ENCODE assay signal across 8 mouse cellular contexts in genomic region chrX:50572191-50573095, GRCm38 (mm10).
A peak's percentile ranks its signal among the peaks of the same experiment; 100 is the strongest.
DNase-seq lines count a peak whose midpoint lies in the region; ATAC-seq and TF ChIP-seq lines count a peak whose summit lies in the region.
"Not testable (repeated sequence)": the region's sequence is repeated elsewhere in the genome, so short reads cannot be mapped to it uniquely, and the experiment has no call there.

No protein-coding gene starts in this region.

- H3K36me3 ChIP-seq in forebrain, embryonic 13.5 days (ENCODE audit: poor library complexity, severe bottlenecking): peaks cover 15% of the 10 kb centered on the region; the same call in 1 of the 2 replicates
- H3K36me3 ChIP-seq in heart, postnatal 0 days (replicated peaks; ENCODE audit: control insufficient read depth, insufficient read depth, low read length); limb, embryonic 15.5 days: not testable (repeated sequence)

- H3K4me3 ChIP-seq in forebrain, embryonic 13.5 days: 0 out of 2 replicates have a peak overlapping the region, but pooled peaks have one; percentile 3
- H3K4me3 ChIP-seq in heart, postnatal 0 days (ENCODE audit: low read depth, low read length): peak overlapping the region; percentile 28; the same call in 1 of the 2 replicates
- H3K4me3 ChIP-seq in limb, embryonic 15.5 days: peak overlapping the region; percentile 25

- H3K27ac ChIP-seq in forebrain, embryonic 13.5 days; heart, postnatal 0 days (ENCODE audit: low read depth): not testable (repeated sequence)
- 0 out of 2 replicates have a peak overlapping the region, but pooled peaks have one; percentile 22 for H3K27ac ChIP-seq in limb, embryonic 15.5 days

- H3K9me3 ChIP-seq in forebrain, embryonic 13.5 days (replicated peaks); heart, postnatal 0 days (replicated peaks; ENCODE audit: control insufficient read depth, low read length); limb, embryonic 15.5 days: not testable (repeated sequence)

- TF ChIP-seq EP300 in heart, postnatal 0 days (IDR thresholded peaks at IDR 0.05; ENCODE audit: low read depth): not testable (repeated sequence)

- not testable (repeated sequence) for H3K9ac ChIP-seq in forebrain, embryonic 13.5 days; heart, postnatal 0 days (replicated peaks; ENCODE audit: low read depth, low read length); limb, embryonic 15.5 days

- WGBS in forebrain, embryonic 13.5 days: 71% methylated on average over 14 of the region's 14 CpGs
- 66% methylated on average over 13 of the region's 14 CpGs for WGBS in heart, postnatal 0 days
- WGBS in limb, embryonic 15.5 days: 63% methylated on average over 13 of the region's 14 CpGs

- H3K27me3 ChIP-seq in forebrain, embryonic 13.5 days; heart, postnatal 0 days (ENCODE audit: control insufficient read depth, insufficient read depth, low read length); limb, embryonic 15.5 days: not testable (repeated sequence)

- not testable (repeated sequence) for H3K4me1 ChIP-seq in forebrain, embryonic 13.5 days; heart, postnatal 0 days (ENCODE audit: control insufficient read depth, insufficient read depth); limb, embryonic 15.5 days

- not testable (repeated sequence) for H3K4me2 ChIP-seq in forebrain, embryonic 13.5 days
- peak overlapping the region; percentile 33; the same call in 1 of the 2 replicates for H3K4me2 ChIP-seq in heart, postnatal 0 days (ENCODE audit: low read depth, low read length)
- peak overlapping the region; percentile 20; the same call in 1 of the 2 replicates for H3K4me2 ChIP-seq in limb, embryonic 15.5 days

- 0 out of 2 replicates have a peak, but pooled peaks have one; percentile 24 for ATAC-seq in forebrain, embryonic 13.5 days
- peak; percentile 74 for ATAC-seq in heart, postnatal 0 days (ENCODE audit: insufficient read depth, low read depth)
- ATAC-seq in limb, embryonic 15.5 days (ENCODE audit: insufficient number of reproducible peaks, low FRiP score, low TSS enrichment, low read depth): not testable (repeated sequence)

- DNase-seq in CD4-positive helper T cell, adult 2 months (ENCODE audit: low read depth, low spot score): peak; percentile 5
- DNase-seq in adrenal gland, postnatal 25 days: peak; percentile 5
- DNase-seq in heart, postnatal 0 days (ENCODE audit: low spot score): peak; percentile 20
- peak; percentile 89 for DNase-seq in kidney, adult 18-20 months
- peak; percentile 67 for DNase-seq in mesoderm, embryonic 11.5 days (ENCODE audit: low read depth, low spot score)
- peak; percentile 80 for DNase-seq in ovary, postnatal 14 days (ENCODE audit: low spot score)

- TF ChIP-seq CTCF in heart, postnatal 0 days (IDR thresholded peaks at IDR 0.05; ENCODE audit: low read depth): peak; percentile 51

Comparison
In these comparisons a context has a peak if more than half of its experiments do, and no peak if none do; other contexts are left out.
1. DNase-seq: peak in every context shown above with its lines; median percentile 89 in kidney, adult 18-20 months; 80 in ovary, postnatal 14 days; 67 in mesoderm, embryonic 11.5 days; 20 in heart, postnatal 0 days; 5 in CD4-positive helper T cell, adult 2 months; 5 in adrenal gland, postnatal 25 days.